Mouse (Mus musculus) heart, embryonic 14.5 days (tissue): Measurements from ENCODE around the gene Alg14. TPM values are rescaled to one million over a fixed set of nuclear protein-coding genes. Genes with fewer than 3 reads are reported as not detected.

Experiments used
- ATAC-seq: fragments of 200-750 bp; cut with Nextera tagmentation; 2 replicates; pipeline ENCODE4 v1.8.0; 2017; ENCODE audit warnings: low read depth, moderate TSS enrichment; ENCODE audit not compliant: insufficient number of reproducible peaks, insufficient read depth, low FRiP score
- H3K27ac ChIP-seq, 2 experiments: fragments of 200-500 bp in 1 of 2; fragments of 300-500 bp in 1 of 2; sonication (generic) in 1 of 2; replicated peaks in 1 of 2; 2 replicates each; pipeline ENCODE4 v1.5.1; 2012 to 2014; ENCODE audit warnings: low read depth in 2 of 2, low read length in 2 of 2, control low read depth in 1 of 2, mild to moderate bottlenecking in 1 of 2, mixed read lengths in 1 of 2; ENCODE audit not compliant: control insufficient read depth in 1 of 2, insufficient read depth in 1 of 2
- H3K27me3 ChIP-seq: fragments of 300-500 bp; sonication (generic); 2 replicates; pipeline ENCODE4 v1.6.1; 2014; ENCODE audit warnings: mild to moderate bottlenecking, low read length, control low read depth; ENCODE audit not compliant: control insufficient read depth, insufficient read depth
- H3K36me3 ChIP-seq: fragments of 300-500 bp; sonication (generic); 2 replicates; pipeline ENCODE4 v1.6.1; 2014; ENCODE audit warnings: mild to moderate bottlenecking, control low read depth, low read length, mixed read lengths; ENCODE audit not compliant: control insufficient read depth, insufficient read depth
- H3K4me1 ChIP-seq, 2 experiments: fragments of 200-500 bp in 1 of 2; fragments of 300-500 bp in 1 of 2; sonication (generic) in 1 of 2; 2 replicates each; pipeline ENCODE4 v1.6.1; 2012 to 2014; ENCODE audit warnings: low read length in 2 of 2, control low read depth in 1 of 2, mixed read lengths in 1 of 2; ENCODE audit not compliant: control insufficient read depth in 2 of 2, insufficient read depth in 2 of 2
- H3K4me2 ChIP-seq: fragments of 300-500 bp; sonication (generic); 2 replicates; pipeline ENCODE4 v1.6.1; 2014; ENCODE audit warnings: mild to moderate bottlenecking, low read length
- H3K4me3 ChIP-seq, 2 experiments: fragments of 200-500 bp in 1 of 2; fragments of 300-500 bp in 1 of 2; sonication (generic) in 1 of 2; 2 replicates each; pipeline ENCODE4 v1.5.1; 2012 to 2014; ENCODE audit warnings: low read length in 2 of 2, mild to moderate bottlenecking in 2 of 2, control low read depth in 1 of 2, low read depth in 1 of 2, moderate library complexity in 1 of 2; ENCODE audit not compliant: control insufficient read depth in 1 of 2, insufficient read depth in 1 of 2
- H3K9ac ChIP-seq: fragments of 300-500 bp; sonication (generic); 2 replicates; pipeline ENCODE4 v1.6.1; 2014; ENCODE audit warnings: mild to moderate bottlenecking, low read length
- H3K9me3 ChIP-seq: fragments of 300-500 bp; sonication (generic); 2 replicates; pipeline ENCODE4 v1.6.1; 2016; ENCODE audit warnings: low read length, control low read depth; ENCODE audit not compliant: control insufficient read depth
- WGBS: fragments of 180-500 bp; shearing (Covaris S2); extraction: QIAGEN DNeasy Blood & Tissue Kit; methylation state at CpG from one replicate; pipeline ENCODE4 v1.1.7; 2014; 5-methylcytosine and 5-hydroxymethylcytosine counted together
- polyA plus RNA-seq: library from polyadenylated mRNA; unstranded; fragments of >200 nt; fragmentation: Nextera tagmentation; extraction: Ambion mirVana; gene quantifications from 2 replicates; pipeline ENCODE4 v1.2.1, GENCODE M21; 2014

The Alg14 gene
- polyA plus RNA-seq, 1 experiment from 2014 or later: 41.9 TPM

DNA sequence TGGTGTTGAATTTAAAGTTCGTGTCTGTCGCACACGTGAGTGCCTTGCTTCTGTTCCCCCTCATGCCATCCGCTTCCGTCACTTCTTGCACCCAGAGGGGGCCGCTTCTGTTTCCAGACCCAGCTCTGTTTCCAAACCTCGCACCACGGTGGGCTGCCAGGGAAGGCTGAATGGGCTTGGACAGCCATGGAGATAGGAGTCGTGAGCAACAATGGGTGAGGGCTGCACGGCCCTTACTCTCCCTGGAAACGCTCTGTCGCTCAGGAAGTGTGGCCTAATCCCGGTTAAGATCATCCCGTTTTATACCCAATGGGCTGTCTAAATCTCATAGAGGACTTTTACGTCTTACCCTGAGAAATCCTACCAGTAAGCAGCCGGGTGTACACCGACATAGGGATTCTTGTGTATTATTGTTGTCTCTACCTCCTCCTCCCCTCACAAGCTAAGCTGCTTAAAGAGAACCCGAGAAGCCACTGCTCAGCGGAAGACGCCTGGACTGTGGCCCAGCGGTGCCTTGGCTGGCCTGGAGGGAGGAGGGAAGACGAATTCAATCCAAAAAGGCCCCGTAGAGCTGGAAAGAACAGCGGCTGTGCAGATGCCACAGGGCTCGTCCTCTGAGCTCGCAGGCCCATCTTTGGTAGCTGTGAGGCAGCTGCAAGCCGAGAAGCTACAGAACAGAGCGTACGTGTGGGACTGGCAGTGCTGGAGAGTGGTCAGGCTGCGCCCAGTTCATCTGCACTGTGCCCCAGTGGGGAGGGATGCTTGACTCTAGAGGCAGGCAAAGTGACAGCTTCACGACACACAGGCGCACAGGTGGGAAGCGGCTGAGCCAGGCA lies 58.0 kb downstream of the Alg14 start:
- Histone ChIP-seq H3K27ac (no peak overlapping the region; a peak in 1 of 4 replicates), H3K9me3 (no peaks in the 10 kb centered on the region), H3K4me2 (no peak overlapping the region), H3K27me3 (no peaks in the 10 kb centered on the region), H3K36me3 (no peaks in the 10 kb centered on the region), H3K4me1 (peaks cover 3 to 9% of the 10 kb centered on the region in 2 experiments; a peak in 3 of 4 replicates), H3K9ac (no peak overlapping the region), H3K4me3 (no peak overlapping the region)
- ATAC-seq: no peak
- WGBS: 69% methylated on average over 33 of the region's 33 CpGs

DNA sequence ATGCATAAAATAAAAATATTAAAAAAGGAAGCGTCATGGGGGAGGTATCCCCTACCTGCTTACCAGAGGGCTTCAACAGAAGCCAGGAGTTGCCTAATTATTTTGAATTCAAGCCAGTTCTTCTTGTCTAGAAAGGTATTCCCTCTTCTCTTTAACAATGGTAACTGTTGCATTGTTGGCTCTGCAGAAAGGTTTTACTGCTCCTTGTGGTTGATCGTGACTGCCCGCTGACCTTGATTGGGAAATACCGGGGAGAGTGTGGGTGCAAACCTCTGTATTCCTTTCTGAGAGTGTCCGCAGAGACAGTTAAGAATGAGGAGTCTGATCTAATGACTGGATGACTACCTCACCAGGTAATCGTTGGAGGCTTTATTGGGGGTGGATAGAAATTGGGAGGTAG lies 59.7 kb downstream of the Alg14 start:
- WGBS: 88% methylated on average over 6 of the region's 6 CpGs
- Histone ChIP-seq H3K27me3 (no peaks in the 10 kb centered on the region), H3K4me3 (no peak overlapping the region), H3K9me3 (no peaks in the 10 kb centered on the region), H3K4me2 (no peak overlapping the region), H3K27ac (no peak overlapping the region), H3K9ac (no peak overlapping the region), H3K4me1 (peaks cover 0 to 4% of the 10 kb centered on the region in 2 experiments; a peak in 2 of 4 replicates), H3K36me3 (no peaks in the 10 kb centered on the region)
- ATAC-seq: no peak

DNA sequence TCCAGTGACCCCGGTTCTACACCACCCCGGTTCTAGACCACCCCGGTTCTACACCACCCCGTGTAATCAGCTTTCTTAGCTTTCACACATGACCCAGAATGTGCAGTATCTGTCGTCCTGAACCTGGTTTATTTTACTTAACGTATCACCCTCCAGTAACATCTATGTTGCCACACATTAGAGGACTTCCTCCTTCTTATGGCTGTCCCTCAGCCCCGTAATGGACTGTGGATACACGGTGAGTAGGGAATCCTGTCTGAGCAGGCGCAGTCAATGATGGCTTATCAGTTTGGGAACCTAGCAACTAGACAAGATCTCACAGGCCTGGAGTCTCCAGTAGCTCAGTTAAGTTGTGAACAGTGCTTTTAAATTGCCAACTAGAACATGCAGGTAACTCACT lies 62.7 kb downstream of the Alg14 start:
- no peak overlapping the region for H3K9ac ChIP-seq
- H3K4me1 ChIP-seq: peaks cover 0 to 4% of the 10 kb centered on the region in 2 experiments; a peak in 2 of 4 replicates
- H3K27me3 ChIP-seq: no peaks in the 10 kb centered on the region
- no peak overlapping the region for H3K4me3 ChIP-seq
- no peak overlapping the region for H3K27ac ChIP-seq
- H3K36me3 ChIP-seq: no peaks in the 10 kb centered on the region
- no peak overlapping the region for H3K4me2 ChIP-seq
- no peaks in the 10 kb centered on the region for H3K9me3 ChIP-seq
- 70% methylated on average over 9 of the region's 9 CpGs for WGBS
- ATAC-seq: no peak

GRCm38 (mm10) chr3:121354861-121355470 lies 63.4 kb downstream of the Alg14 start:
- ATAC-seq: no peak
- no peak overlapping the region for H3K4me2 ChIP-seq
- no peaks in the 10 kb centered on the region for H3K36me3 ChIP-seq
- no peaks in the 10 kb centered on the region for H3K27me3 ChIP-seq
- no peaks in the 10 kb centered on the region for H3K9me3 ChIP-seq
- H3K4me1 ChIP-seq: peaks cover 0 to under 1% of the 10 kb centered on the region in 2 experiments; a peak in 1 of 4 replicates
- no peak overlapping the region for H3K9ac ChIP-seq
- 82% methylated on average over 18 of the region's 18 CpGs for WGBS
- no peak overlapping the region for H3K27ac ChIP-seq
- H3K4me3 ChIP-seq: no peak overlapping the region

DNA sequence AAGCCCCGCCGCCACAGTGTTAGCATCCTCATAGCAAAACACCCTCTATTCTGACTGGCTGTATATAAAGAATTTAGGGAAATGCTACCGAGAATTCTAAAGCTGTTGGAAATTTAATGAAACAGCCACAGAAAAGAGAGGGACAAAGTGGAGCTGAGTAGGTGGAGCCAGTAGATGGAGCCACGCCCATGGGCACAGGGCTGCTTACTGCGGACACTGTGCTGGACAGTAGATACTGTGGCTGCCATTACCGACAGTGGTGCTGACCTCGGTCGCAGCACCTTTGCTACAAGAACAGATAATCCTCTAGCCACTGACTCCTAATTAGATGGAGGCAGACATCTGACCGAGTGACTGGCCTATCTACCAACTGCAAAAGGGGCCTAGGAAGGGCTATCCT lies 64.0 kb downstream of the Alg14 start:
- whole genome bisulfite sequencing: 79% methylated on average over 9 of the region's 9 CpGs
- H3K9ac ChIP-seq: no peak overlapping the region
- no peak overlapping the region for H3K4me3 ChIP-seq
- H3K36me3 ChIP-seq: no peaks in the 10 kb centered on the region
- no peak overlapping the region for H3K4me2 ChIP-seq
- no peaks in the 10 kb centered on the region for H3K4me1 ChIP-seq
- no peak for ATAC-seq
- no peak overlapping the region for H3K27ac ChIP-seq
- H3K27me3 ChIP-seq: no peaks in the 10 kb centered on the region
- H3K9me3 ChIP-seq: no peaks in the 10 kb centered on the region

DNA sequence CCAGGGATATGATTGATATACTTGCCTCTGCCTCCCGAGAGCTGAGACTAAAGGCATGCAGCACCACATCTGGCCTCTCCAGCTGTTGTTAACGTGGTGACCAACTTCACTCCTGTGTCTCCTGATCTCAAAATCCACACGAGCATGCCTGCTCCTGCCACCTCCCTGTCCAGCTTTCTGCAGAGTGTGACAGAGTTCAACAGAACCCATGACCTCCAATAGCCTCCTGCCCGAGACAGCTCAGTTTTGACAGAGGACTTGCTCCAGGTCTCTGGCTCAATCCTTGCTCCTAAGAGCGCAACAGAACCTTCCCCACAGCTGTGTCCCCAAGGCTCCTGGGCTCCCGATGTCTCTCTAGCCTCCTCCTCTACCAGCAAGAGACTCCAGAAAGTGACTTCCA lies 64.5 kb downstream of the Alg14 start:
- Histone ChIP-seq H3K4me1 (no peaks in the 10 kb centered on the region), H3K4me3 (no peak overlapping the region), H3K36me3 (no peaks in the 10 kb centered on the region), H3K27me3 (no peaks in the 10 kb centered on the region), H3K4me2 (no peak overlapping the region), H3K9me3 (no peaks in the 10 kb centered on the region), H3K9ac (no peak overlapping the region), H3K27ac (no peak overlapping the region)
- 83% methylated on average over 6 of the region's 6 CpGs for WGBS
- no peak for ATAC-seq

GRCm38 (mm10) chr3:121357030-121357429 lies 65.5 kb downstream of the Alg14 start:
- ATAC-seq: no peak
- no peaks in the 10 kb centered on the region for H3K4me1 ChIP-seq
- H3K9ac ChIP-seq: no peak overlapping the region

More at GRCm38 (mm10) chr3:121357030-121357429, 65.5 kb downstream of the Alg14 start:
- H3K36me3 ChIP-seq: no peaks in the 10 kb centered on the region
- no peak overlapping the region for H3K4me3 ChIP-seq
- WGBS: 52% methylated on average over 3 of the region's 3 CpGs
- H3K27ac ChIP-seq: no peak overlapping the region
- no peaks in the 10 kb centered on the region for H3K9me3 ChIP-seq
- no peak overlapping the region for H3K4me2 ChIP-seq
- H3K27me3 ChIP-seq: no peaks in the 10 kb centered on the region
